Mouse (Mus musculus): ENCODE measurements around the gene Zfp318. TPM values are rescaled to one million over a fixed set of nuclear protein-coding genes. Genes with fewer than 3 reads are reported as not detected.

Gene Zfp318
- polyA plus RNA-seq, 1 experiment from 2014 or later, result 7.1 TPM

GRCm38 (mm10) chr17:46426496-46426895, 43.0 kb downstream of the Zfp318 start:
- no peak for DNase-seq (ENCODE audit: extremely low spot score, low spot score)
- Histone ChIP-seq H3K27me3 (ENCODE audit: poor library complexity, severe bottlenecking) (peaks cover 20% of the 10 kb centered on the region), H3K4me1 (peaks cover 15% of the 10 kb centered on the region), H3K4me3 (no peak overlapping the region), H3K27ac (no peak overlapping the region), H3K36me3 (replicated peaks) (no peaks in the 10 kb centered on the region), H3K9me3 (no peaks in the 10 kb centered on the region)

- no peaks in the 10 kb centered on the region for H3K9me3 ChIP-seq
- no peaks in the 10 kb centered on the region for H3K36me3 ChIP-seq (replicated peaks)
- no peak for DNase-seq (ENCODE audit: extremely low spot score, low spot score)
- H3K4me1 ChIP-seq, result peaks cover 19% of the 10 kb centered on the region
- H3K27me3 ChIP-seq (ENCODE audit: poor library complexity, severe bottlenecking), result peaks cover 31% of the 10 kb centered on the region
- H3K27ac ChIP-seq, result no peak within 1 kb of the TSS
- H3K4me3 ChIP-seq, result peak within 1 kb of the TSS; percentile 44
- WGBS, result 8% methylated on average over 18 of the region's 18 CpGs
Observed at GRCm38 (mm10) chr17:46428761-46429414, 45.4 kb downstream of the Zfp318 start, which contains the start of gene Crip3. Gene Crip3 (plus strand): TSS chr17:46428926.

- H3K9me3 ChIP-seq, result no peaks in the 10 kb centered on the region
- H3K27me3 ChIP-seq (ENCODE audit: poor library complexity, severe bottlenecking), result peaks cover 75% of the 10 kb centered on the region
- 3% methylated on average over 17 of the region's 17 CpGs for WGBS
- peak overlapping the region; percentile 73 for H3K27ac ChIP-seq
- H3K36me3 ChIP-seq (replicated peaks), result no peaks in the 10 kb centered on the region
- no peak for DNase-seq (ENCODE audit: extremely low spot score, low spot score)
- peaks cover 33% of the 10 kb centered on the region for H3K4me1 ChIP-seq
- H3K4me3 ChIP-seq, result peak overlapping the region; percentile 44
Observed at GRCm38 (mm10) chr17:46433627-46434026, 50.1 kb downstream of the Zfp318 start.

GRCm38 (mm10) chr17:46436672-46437366, 53.3 kb downstream of the Zfp318 start:
- Histone ChIP-seq H3K36me3 (replicated peaks) (no peaks in the 10 kb centered on the region), H3K4me3 (peak overlapping the region; percentile 34), H3K27ac (no peak overlapping the region), H3K9me3 (no peaks in the 10 kb centered on the region), H3K27me3 (ENCODE audit: poor library complexity, severe bottlenecking) (peaks cover 67% of the 10 kb centered on the region), H3K4me1 (peaks cover 22% of the 10 kb centered on the region)
- 33% methylated on average over 23 of the region's 23 CpGs for WGBS
- DNase-seq (ENCODE audit: extremely low spot score, low spot score), result no peak

GRCm38 (mm10) chr17:46438298-46438873, 54.9 kb downstream of the Zfp318 start, which contains the start of gene Slc22a7:
Gene Slc22a7 (minus strand): TSS chr17:46438457.
- no peaks in the 10 kb centered on the region for H3K36me3 ChIP-seq (replicated peaks)
- H3K27me3 ChIP-seq (ENCODE audit: poor library complexity, severe bottlenecking), result peaks cover 78% of the 10 kb centered on the region
- no peak within 1 kb of the TSS for H3K4me3 ChIP-seq
- H3K27ac ChIP-seq, result no peak within 1 kb of the TSS
- no peak for DNase-seq (ENCODE audit: extremely low spot score, low spot score)
- no peaks in the 10 kb centered on the region for H3K9me3 ChIP-seq
- 77% methylated on average over 4 of the region's 4 CpGs for WGBS
- peaks cover 33% of the 10 kb centered on the region for H3K4me1 ChIP-seq

GRCm38 (mm10) chr17:46439176-46439575, 55.6 kb downstream of the Zfp318 start:
- 94% methylated on average over 10 of the region's 10 CpGs for WGBS
- no peak for DNase-seq (ENCODE audit: extremely low spot score, low spot score)

GRCm38 (mm10) chr17:46444839-46445579, 61.5 kb downstream of the Zfp318 start:
- H3K27me3 ChIP-seq (ENCODE audit: poor library complexity, severe bottlenecking), result peaks cover 78% of the 10 kb centered on the region
- no peaks in the 10 kb centered on the region for H3K36me3 ChIP-seq (replicated peaks)
- WGBS, result under 1% methylated on average over 46 of the region's 50 CpGs
- peaks cover 38% of the 10 kb centered on the region for H3K4me1 ChIP-seq
- H3K4me3 ChIP-seq, result peak overlapping the region; percentile 52
- no peaks in the 10 kb centered on the region for H3K9me3 ChIP-seq
- DNase-seq (ENCODE audit: extremely low spot score, low spot score), result no peak
- H3K27ac ChIP-seq, result peak overlapping the region; percentile 74

More at GRCm38 (mm10) chr17:46439176-46439575, 55.6 kb downstream of the Zfp318 start:
- no peak overlapping the region for H3K4me3 ChIP-seq
- H3K27me3 ChIP-seq (ENCODE audit: poor library complexity, severe bottlenecking), result peaks cover 78% of the 10 kb centered on the region
- H3K9me3 ChIP-seq, result no peaks in the 10 kb centered on the region
- H3K4me1 ChIP-seq, result peaks cover 26% of the 10 kb centered on the region
- no peaks in the 10 kb centered on the region for H3K36me3 ChIP-seq (replicated peaks)
- H3K27ac ChIP-seq, result no peak overlapping the region

- H3K4me1 ChIP-seq, result peaks cover 38% of the 10 kb centered on the region
- no peaks in the 10 kb centered on the region for H3K9me3 ChIP-seq
- peaks cover 71% of the 10 kb centered on the region for H3K27me3 ChIP-seq (ENCODE audit: poor library complexity, severe bottlenecking)
- no peak for DNase-seq (ENCODE audit: extremely low spot score, low spot score)
- H3K4me3 ChIP-seq, result no peak overlapping the region
- WGBS, result 91% methylated on average over 16 of the region's 16 CpGs
- no peaks in the 10 kb centered on the region for H3K36me3 ChIP-seq (replicated peaks)
- no peak overlapping the region for H3K27ac ChIP-seq
Observed at GRCm38 (mm10) chr17:46446264-46446663, 62.7 kb downstream of the Zfp318 start.

- peaks cover 48% of the 10 kb centered on the region for H3K4me1 ChIP-seq
- peaks cover 67% of the 10 kb centered on the region for H3K27me3 ChIP-seq (ENCODE audit: poor library complexity, severe bottlenecking)
- 0 out of 2 replicates have a peak, but pooled peaks cover 2% of the 10 kb centered on the region for H3K36me3 ChIP-seq (replicated peaks)
- WGBS, result 36% methylated on average over 5 of the region's 5 CpGs
- DNase-seq (ENCODE audit: extremely low spot score, low spot score), result no peak
- H3K4me3 ChIP-seq, result no peak overlapping the region
- no peaks in the 10 kb centered on the region for H3K9me3 ChIP-seq
- no peak overlapping the region for H3K27ac ChIP-seq
Observed at GRCm38 (mm10) chr17:46452683-46453082, 69.2 kb downstream of the Zfp318 start.

GRCm38 (mm10) chr17:46453302-46453948, 69.9 kb downstream of the Zfp318 start:
- no peaks in the 10 kb centered on the region for H3K9me3 ChIP-seq
- H3K4me1 ChIP-seq, result peaks cover 49% of the 10 kb centered on the region
- 0 out of 2 replicates have a peak, but pooled peaks cover 2% of the 10 kb centered on the region for H3K36me3 ChIP-seq (replicated peaks)
- DNase-seq (ENCODE audit: extremely low spot score, low spot score), result no peak
- peak overlapping the region; percentile 61; the same call in 1 of the 2 replicates for H3K4me3 ChIP-seq
- no peak overlapping the region for H3K27ac ChIP-seq
- WGBS, result 5% methylated on average over 13 of the region's 13 CpGs
- peaks cover 68% of the 10 kb centered on the region for H3K27me3 ChIP-seq (ENCODE audit: poor library complexity, severe bottlenecking)

- peaks cover 73% of the 10 kb centered on the region for H3K27me3 ChIP-seq (ENCODE audit: poor library complexity, severe bottlenecking)
- 0 out of 2 replicates have a peak, but pooled peaks cover 2% of the 10 kb centered on the region for H3K36me3 ChIP-seq (replicated peaks)
- peaks cover 52% of the 10 kb centered on the region for H3K4me1 ChIP-seq
- 2% methylated on average over 26 of the region's 26 CpGs for WGBS
- H3K27ac ChIP-seq, result 0 out of 2 replicates have a peak overlapping the region, but pooled peaks have one; percentile 79
- no peaks in the 10 kb centered on the region for H3K9me3 ChIP-seq
- DNase-seq (ENCODE audit: extremely low spot score, low spot score), result no peak
- H3K4me3 ChIP-seq, result peak overlapping the region; percentile 61
Observed at GRCm38 (mm10) chr17:46453970-46454411, 70.5 kb downstream of the Zfp318 start.

- H3K36me3 ChIP-seq (replicated peaks), result 0 out of 2 replicates have a peak, but pooled peaks cover 2% of the 10 kb centered on the region
- H3K27ac ChIP-seq, result peak overlapping the region; percentile 79
- peaks cover 52% of the 10 kb centered on the region for H3K4me1 ChIP-seq
- no peak for DNase-seq (ENCODE audit: extremely low spot score, low spot score)
- H3K27me3 ChIP-seq (ENCODE audit: poor library complexity, severe bottlenecking), result peaks cover 79% of the 10 kb centered on the region
- H3K4me3 ChIP-seq, result peak overlapping the region; percentile 61
- no peaks in the 10 kb centered on the region for H3K9me3 ChIP-seq
- WGBS, result 2% methylated on average over 9 of the region's 9 CpGs
Observed at GRCm38 (mm10) chr17:46454539-46454938, 71.0 kb downstream of the Zfp318 start.

All from forebrain, embryonic 10.5 days (tissue).